Mouse (Mus musculus): ENCODE data around the gene Bcl2l12.
A peak's percentile ranks its signal among the peaks of the same experiment; 100 is the strongest.
"Not testable (repeated sequence)": the region's sequence is repeated elsewhere in the genome, so short reads cannot be mapped to it uniquely, and the experiment has no call there.

Gene Bcl2l12

DNA sequence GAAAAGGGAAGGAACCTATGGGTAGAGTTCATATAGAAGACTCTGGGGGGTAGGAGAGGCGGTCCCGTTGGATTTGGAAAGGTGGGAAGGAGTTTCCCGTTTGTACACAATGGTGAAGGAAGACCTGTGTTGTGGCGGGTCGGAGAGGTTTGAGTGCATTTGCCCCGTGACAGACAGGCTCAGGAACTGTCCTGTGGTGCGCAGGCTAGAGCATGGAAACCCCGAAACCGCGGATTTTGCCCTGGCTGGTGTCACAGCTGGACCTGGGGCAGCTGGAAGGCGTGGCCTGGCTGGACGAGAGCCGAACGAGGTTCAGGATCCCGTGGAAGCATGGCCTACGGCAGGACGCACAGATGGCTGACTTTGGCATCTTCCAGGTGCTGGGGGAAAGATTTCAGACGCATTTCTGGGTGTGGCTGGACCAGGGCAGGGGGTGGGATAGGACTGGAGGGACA is at the start of gene Bcl2l12:
Gene Bcl2l12, minus strand, starts transcription at position 212 of the 455 bp plus-strand sequence.
- DNase-seq (ENCODE audit: low spot score) = peak; percentile 73

DNA sequence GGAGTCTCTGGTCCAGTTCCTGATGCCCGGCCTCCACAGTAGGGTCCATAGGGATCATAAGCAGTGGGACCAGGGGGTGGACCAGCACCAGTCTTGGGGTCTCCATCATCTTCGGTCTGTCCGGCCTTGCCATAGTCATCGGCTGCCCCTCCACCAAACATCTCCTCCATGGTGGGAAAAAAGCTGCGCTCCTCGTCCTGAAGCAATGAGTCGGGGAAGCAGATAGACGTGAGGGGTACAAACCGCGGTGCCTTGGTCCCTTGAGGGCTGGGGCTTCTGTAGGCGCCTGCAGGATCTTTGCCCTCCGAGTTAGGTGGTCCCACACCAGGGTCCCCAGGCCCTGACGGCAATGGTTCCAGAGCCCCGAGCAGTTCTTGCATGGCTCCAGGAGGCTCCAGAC is 49.0 kb upstream of the Bcl2l12 start:
- no peak for DNase-seq (ENCODE audit: low spot score)

DNA sequence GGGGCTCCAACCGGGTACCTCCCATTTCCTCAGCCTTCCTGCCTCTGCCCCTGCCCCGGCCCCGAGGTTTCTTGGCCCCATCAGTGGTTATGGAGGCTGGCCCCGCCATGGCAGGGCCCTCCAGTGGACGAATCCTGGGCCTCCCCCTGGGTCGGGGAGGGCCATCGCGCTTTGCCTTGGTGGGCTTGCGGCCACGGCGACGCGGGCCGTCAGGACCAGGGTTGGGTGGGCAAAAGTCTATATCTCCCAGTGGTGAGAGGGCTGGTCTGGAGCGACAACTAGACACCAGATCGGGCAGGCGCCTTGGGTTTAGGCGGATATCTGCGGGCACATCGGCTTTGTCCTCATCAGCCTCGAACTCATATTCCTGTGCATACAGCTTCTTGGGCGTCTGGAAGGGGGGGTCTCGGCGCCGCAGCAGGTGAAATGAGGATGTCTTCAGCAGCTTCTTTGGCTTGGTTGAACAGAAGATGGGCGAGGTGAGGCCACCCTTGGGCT is 48.4 kb upstream of the Bcl2l12 start:
- DNase-seq (ENCODE audit: low spot score) = no peak

DNA sequence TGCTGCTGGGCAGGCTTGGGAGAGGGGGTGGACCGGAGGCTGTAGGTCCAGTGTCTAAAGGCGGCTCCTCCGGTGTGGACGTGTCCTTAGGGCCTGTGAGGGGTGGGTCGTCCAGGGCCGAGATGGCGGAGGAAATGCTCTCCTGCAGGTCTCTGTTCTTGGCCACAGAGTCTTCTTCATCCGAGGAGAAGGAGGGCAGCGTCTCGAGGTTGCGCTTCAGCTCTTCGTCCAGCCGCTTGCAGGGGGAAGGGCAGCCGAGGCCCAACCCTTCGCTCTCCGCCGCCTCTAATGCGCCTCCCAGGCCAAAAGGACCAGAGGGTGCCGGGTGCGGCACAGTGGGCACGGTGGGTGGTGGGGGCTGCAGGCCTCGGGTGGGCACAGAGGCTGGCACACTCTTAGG is 47.2 kb upstream of the Bcl2l12 start:
- no peak for DNase-seq (ENCODE audit: low spot score)

DNA sequence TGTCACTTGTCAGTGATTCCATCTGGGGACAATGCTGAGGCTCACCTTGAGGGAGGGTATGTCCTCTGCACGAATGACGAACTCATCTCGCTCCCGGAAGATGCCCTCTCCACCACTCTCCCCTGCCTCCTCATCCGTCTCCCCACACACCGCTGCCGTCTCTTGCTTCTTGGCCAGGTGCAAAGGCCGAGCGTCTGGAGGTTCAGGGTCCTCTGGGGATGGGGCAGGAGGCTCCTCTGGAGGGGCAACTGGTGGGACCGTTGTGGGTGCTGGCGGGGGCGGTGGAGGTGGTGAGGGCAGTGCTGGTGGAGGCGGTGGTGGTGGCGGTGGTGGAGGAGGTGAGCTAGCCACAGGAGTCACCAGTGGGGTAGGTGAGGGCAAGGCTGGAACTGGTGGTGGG is 44.8 kb upstream of the Bcl2l12 start:
- no peak for DNase-seq (ENCODE audit: low spot score)

GRCm38 (mm10) chr7:45040851-45041250 is 42.3 kb upstream of the Bcl2l12 start:
- DNase-seq (ENCODE audit: low spot score) = no peak

- no peak for DNase-seq (ENCODE audit: low spot score)
These were observed 39.9 kb upstream of the Bcl2l12 start for GRCm38 (mm10) chr7:45038411-45038810.

- no peak for DNase-seq (ENCODE audit: low spot score)
These were observed 39.3 kb upstream of the Bcl2l12 start for GRCm38 (mm10) chr7:45037720-45038361.

DNA sequence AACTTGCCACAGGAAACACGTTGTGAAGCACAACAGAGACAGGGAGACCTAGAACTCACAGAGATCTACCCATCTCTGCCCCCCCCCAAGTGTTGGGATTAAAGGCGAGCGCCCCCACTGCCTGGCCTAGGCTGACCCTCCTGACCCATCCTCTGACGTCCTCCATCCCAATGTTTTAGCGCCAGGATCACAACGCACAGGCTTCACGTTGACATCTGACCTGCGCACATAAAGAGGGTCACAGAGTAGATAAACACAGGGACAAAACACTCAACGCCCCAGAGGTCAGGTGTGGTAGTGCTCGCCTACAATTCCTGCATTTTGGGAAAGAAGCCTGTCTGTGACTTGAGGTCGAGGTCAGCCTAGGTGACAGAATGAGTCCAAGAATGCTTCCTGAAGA is 38.2 kb upstream of the Bcl2l12 start:
- DNase-seq (ENCODE audit: low spot score) = no peak

DNA sequence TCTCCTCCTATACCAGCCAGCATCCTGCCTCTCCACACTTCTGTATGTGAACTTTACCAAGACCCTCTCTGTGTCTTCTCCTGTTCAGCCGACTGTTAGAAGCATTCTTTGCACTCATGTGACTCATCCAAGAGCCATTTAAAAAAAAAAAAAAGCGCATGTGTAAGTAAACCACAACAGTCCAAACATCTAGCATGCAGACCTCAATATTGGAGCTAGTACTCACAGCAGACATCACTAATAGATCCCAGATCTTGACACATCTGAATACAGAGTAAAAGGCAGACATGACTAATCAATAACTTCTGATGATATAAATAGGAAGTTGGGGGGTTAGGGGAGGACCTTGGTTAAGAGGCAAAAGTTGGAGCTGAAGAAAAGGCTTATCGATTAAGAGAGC is 37.1 kb upstream of the Bcl2l12 start:
- peak; percentile 27 for DNase-seq (ENCODE audit: low spot score)

DNA sequence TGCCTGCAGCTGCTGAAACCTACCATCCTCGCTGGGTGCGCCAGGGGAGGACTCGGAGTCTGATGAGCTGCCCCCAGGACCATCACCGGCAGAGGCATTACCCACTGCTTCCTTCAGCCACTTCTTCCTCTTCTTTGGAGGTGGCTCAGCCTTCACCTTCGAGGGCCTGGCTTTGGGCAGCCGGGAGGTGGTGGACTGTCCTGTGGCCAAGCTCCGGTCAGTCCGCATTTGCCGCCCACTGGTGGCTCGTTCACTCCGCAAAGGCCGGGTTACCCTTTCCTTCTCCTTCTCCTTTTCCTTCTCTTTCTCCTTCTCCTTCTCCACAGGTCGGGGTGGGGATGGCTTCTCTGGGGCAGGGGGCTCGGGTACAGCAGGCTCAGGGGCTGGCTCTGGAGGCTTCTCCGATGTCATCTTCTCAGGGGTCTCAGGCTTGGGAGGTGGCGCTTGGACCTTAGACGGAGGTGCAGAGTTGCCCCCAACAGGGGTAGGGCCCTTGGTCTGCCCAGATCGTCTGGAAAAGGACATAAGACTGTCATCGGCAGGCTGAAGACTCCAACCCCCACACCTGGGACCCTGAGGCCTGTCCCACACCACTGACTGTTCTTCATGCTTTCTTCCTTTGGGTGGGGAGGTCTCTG is 35.3 kb upstream of the Bcl2l12 start:
- DNase-seq (ENCODE audit: low spot score) = no peak

GRCm38 (mm10) chr7:45030857-45031256 is 32.3 kb upstream of the Bcl2l12 start:
- DNase-seq (ENCODE audit: low spot score) = no peak

DNA sequence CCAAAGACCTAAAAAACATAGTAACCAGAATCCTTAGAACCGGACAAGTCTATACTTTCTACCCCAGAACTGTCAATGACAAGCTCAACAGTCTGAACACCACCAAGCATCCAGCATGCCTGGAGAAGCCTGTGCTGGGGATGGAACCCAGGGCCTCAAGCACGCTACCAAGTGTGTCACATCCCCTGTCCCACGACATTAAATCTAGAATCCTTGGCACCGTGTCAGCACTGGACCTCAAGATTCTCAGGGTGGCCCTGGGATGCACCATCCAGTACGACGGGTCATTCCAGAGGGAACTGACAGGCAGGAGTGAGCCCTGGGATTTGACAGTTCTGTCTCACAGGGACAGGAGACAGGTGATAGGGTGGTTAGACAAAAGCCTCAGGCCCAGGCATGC is 31.5 kb upstream of the Bcl2l12 start:
- DNase-seq (ENCODE audit: low spot score) = no peak

DNA sequence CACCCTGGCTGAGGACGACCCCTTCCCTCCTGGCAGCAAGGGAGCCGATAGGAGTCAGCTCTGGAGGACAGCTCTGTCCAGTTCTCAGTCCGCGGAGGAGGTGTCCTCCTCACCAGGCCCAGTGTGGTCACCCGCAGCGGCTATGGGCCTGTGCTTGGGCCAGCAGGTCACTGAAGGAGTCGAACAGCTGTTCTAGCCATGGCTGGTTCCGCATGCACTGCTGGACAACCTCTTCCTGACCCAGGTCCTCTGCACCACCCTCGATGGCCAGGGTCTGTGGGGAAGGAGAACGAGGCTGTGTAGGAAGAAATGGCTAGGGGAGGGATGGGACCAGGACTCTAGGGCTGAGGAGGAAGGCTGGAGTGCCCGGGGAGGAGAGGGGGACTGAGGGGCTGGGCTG is 29.8 kb upstream of the Bcl2l12 start:
- no peak for DNase-seq (ENCODE audit: low spot score)

GRCm38 (mm10) chr7:45027761-45028160 is 29.2 kb upstream of the Bcl2l12 start:
- DNase-seq (ENCODE audit: low spot score) = no peak

- DNase-seq (ENCODE audit: low spot score) = no peak
These were observed 27.7 kb upstream of the Bcl2l12 start for GRCm38 (mm10) chr7:45026256-45026655.

DNA sequence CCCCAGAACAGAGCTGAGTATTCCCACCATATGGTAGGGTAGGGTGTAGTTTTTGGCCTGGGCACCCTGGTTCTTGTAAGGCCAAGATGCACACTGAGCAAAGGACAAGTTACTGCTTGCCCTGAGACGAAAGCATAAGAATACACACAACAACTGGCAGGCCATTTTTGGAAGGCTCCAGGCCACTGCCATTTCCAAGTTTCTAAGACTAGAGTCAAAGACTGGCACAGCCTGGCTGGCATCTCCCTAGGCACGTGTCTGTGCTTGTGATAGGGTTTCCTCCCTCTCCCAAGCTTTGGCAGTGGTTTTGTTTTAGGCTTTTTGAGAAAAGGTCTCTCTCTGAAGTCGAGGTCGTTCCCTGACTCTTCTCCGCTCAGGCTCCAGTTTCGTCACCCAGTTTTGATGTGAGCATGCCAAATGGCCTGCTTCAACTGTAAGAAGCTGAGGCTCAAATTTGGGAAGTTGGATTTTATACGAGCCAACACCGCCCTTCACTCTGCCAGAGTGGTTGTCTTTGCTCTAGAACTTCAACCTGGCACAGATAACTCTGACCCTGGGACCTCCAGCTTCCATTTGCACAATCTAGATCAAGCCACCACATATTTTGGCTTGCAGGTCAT is 27.2 kb upstream of the Bcl2l12 start:
- no peak for DNase-seq (ENCODE audit: low spot score)

GRCm38 (mm10) chr7:45024281-45025248 is 26.1 kb upstream of the Bcl2l12 start:
- no peak for DNase-seq (ENCODE audit: low spot score)

DNA sequence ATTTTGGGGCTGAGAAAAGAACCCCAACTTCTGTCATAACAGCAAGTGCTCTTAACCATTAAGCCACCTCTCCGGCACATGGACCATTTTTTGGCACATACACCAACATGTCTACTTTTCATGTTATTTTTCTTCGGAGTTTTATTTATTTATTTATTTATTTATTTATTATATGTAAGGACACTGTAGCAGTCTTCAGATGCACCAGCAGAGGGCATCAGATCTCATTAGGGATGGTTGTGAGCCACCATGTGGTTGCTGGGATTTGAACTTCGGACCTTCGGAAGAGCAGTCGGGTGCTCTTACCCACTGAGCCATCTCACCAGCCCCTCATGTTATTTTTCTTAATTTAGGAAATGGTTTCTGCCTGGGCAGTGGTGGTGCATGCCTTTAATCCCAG is 25.2 kb upstream of the Bcl2l12 start:
- not testable (repeated sequence) for DNase-seq (ENCODE audit: low spot score)

- DNase-seq (ENCODE audit: low spot score) = no peak
These were observed 21.7 kb upstream of the Bcl2l12 start for GRCm38 (mm10) chr7:45020225-45020624.

- DNase-seq (ENCODE audit: low spot score) = peak; percentile 77
These were observed 20.6 kb upstream of the Bcl2l12 start for GRCm38 (mm10) chr7:45019031-45019571.
